Mouse (Mus musculus): ENCODE results near the gene Hip1.
"Not testable (repeated sequence)": the region's sequence is repeated elsewhere in the genome, so short reads cannot be mapped to it uniquely, and the experiment has no call there.

Gene Hip1

DNA sequence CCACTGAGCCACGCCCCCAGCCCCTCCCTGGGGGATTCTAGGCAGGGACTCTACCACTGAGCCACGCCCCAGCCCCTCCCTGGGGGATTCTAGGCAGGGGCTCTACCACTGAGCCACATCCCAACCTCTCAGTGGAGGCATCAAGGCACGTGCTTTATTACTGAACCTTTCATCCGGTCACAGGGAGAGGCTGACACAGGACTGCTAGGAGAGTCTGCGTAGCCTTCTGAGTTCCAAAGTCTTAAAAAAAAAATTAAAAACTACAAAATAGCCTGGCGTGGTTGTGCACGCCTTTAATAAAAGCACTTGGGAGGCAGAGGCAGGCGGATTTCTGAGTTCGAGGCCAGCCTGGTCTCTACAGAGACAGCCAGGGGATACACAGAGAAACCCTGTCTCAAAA lies 175.7 kb downstream of the Hip1 start:
- ATAC-seq (ENCODE audit: low TSS enrichment), result not testable (repeated sequence)

DNA sequence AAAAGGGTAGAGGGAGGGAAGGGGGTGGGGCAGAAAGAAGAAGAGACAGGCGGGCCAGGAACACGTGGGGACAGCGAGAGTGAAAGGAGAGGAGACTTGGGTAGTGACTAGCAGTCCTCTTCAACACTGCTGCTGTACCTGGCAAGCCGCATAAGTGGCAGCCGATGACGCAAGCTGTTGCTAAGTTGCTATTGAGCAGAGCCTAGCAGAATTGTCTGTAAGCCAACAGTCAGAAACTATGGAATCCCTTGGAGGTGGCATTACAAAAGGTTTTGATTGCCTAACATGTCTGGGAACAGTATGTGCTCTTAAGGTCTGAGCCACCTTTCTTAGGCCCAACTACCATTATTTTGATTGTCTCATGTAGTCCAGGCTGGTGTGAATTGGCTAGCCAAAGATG lies 176.6 kb downstream of the Hip1 start:
- ATAC-seq (ENCODE audit: low TSS enrichment), result no peak

DNA sequence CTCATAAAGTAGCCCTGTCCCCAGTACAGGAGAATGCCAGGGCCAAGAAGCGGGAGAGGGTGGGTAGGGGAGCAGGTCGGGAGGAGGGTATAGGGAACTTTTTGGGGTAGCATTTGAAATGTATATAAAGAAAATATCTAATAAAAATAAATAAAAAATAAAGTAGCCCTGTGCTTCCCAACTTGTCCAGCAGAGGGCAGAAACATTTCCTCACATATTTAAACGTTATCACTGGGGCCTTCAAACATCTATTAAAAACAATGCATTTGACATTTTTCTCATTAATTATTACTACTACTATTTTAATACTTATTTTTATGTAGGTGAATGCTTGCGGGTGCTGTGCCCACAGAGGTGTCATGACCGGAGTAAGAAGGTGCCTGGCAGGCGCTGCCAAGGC lies 177.1 kb downstream of the Hip1 start:
- ATAC-seq (ENCODE audit: low TSS enrichment), result no peak

DNA sequence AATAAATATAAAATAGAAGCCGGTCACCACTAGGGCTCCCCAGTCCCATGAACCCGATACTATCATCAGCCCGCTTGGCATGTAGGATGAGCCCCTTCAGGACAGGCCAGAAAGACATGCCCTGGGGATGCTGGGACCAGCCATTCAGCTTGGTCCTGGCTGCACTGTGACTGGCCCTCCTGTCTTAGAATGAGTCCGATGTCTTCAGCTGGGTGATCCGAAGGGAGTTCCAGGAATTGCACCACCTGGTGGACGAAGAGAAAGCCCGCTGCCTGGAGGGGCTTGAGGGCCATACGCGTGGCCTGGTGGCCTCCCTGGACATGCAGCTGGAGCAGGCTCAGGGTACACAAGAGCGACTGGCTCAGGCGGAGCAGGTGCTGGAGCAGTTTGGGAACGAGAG lies 181.4 kb downstream of the Hip1 start:
- no peak for ATAC-seq (ENCODE audit: low TSS enrichment)

DNA sequence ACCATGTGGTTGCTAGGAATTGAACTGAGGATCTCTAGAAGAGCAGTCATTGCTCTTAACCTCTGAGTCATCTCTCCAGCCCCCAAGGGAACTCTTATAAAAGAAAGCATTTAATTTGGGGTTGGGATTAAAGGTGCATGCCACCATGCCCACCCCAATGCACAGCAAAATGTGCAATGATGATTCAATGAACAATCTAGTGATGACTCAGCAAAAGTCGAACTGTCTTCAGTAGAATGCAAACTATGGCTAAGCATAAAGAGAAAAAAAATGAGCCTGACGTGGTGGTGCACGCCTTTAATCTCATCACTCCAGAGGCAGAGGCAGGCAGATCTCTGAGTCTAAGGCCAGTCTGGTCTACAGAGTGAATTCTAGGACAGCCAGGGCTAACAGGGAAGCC lies 182.3 kb downstream of the Hip1 start:
- ATAC-seq (ENCODE audit: low TSS enrichment), result no peak

DNA sequence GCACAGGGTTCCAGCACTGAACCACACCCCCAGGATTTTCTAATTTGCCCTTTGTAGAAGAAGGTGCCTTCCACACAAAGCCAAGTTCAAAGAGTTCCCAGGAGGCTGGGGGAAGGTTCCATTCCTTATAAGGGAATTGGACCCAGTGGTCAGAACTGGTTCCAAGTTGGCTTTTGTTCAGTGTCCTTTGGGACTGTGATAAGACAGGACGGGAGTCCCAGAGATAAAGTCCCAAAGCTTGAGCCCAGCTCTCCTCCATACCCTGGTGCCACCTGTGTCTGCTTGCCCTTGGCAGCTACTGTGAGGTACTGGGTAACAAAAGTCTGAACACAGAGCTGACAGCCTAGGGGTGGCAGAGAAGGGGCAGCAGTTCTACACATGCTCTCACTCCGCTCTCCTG lies 185.1 kb downstream of the Hip1 start:
- no peak for ATAC-seq (ENCODE audit: low TSS enrichment)

DNA sequence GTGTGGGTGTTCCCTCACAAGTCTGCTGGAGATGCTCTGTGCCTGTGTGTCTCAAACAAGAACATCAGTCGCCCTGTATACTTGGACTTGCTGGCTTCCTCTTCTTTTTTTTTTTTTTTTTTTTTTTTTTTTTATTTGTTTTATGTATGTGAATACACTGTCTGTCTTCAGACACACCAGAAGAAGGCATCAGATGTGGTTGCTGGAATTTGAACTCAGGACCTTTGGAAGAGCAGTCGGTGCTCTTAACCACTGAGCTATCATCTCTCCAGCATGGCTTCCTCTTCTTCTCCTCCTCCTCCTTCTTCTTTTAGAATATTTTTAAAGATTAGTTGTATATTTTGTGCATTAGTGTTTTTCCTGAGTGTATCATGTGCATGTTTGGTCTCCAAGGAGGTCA lies 187.4 kb downstream of the Hip1 start:
- ATAC-seq (ENCODE audit: low TSS enrichment), result no peak

All from frontal cortex, adult (tissue).